Mouse (Mus musculus): ENCODE data around the gene Rpl12. TPM values are rescaled to one million over a fixed set of nuclear protein-coding genes. Genes with fewer than 3 reads are reported as not detected.

Rpl12 gene
- polyA plus RNA-seq, 2 experiments: 162 to 646 TPM

DNA sequence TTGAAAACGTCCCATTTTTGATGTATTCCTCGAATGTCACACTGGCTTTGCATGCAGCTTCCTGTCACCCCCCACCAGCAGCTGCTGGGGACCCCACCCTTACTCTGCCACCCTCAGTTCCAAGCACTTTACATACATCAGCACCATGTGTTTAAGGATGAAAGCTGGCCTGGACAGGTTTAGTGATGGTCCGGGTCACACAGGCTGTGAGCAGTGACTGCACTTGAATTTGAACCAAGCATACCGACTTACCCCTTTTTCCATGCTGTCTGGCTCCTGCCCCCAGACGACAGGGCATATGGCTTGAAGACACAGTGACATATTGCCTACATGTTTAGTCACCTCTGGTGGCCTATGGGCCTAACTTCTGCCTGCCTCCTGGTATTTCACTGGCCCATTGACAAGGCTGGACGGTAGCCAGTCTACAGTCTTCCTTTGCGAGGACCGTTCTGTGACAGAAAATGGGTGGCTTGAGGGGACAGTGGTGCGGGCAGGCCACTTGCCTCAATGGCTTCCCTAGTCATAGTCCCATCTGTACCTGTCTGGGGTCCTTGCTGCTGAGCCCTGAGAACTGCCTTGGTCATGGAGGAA lies 6.8 kb downstream of the Rpl12 start:
- H3K27me3 ChIP-seq (ENCODE audit: control insufficient read depth, insufficient read depth, low read length): no peaks in the 10 kb centered on the region
- TF ChIP-seq EP300 (IDR thresholded peaks at IDR 0.05; ENCODE audit: low read depth) (no peak), CTCF (IDR thresholded peaks at IDR 0.05; ENCODE audit: low read depth) (no peak)
- peak overlapping the region; percentile 92; the same call in 1 of the 2 replicates for H3K9ac ChIP-seq (replicated peaks)
- peak overlapping the region in 1 of 2 experiments; percentile 80; a peak in 1 of 4 replicates for H3K4me3 ChIP-seq (ENCODE audit: insufficient read depth in 1 of 2, low read depth in 2 of 2, low read length in 2 of 2)
- peak overlapping the region; percentile 89 for H3K4me2 ChIP-seq (ENCODE audit: low read depth)
- H3K27ac ChIP-seq: no peak overlapping the region
- 71% methylated on average over 9 of the region's 9 CpGs for WGBS (ENCODE audit: insufficient replicate concordance)
- H3K4me1 ChIP-seq (replicated peaks; ENCODE audit: control insufficient read depth in 2 of 2, insufficient read depth in 2 of 2, low read length in 1 of 2): peaks cover 11 to 20% of the 10 kb centered on the region in 2 experiments
- no peaks in the 10 kb centered on the region for H3K9me3 ChIP-seq (ENCODE audit: control insufficient read depth, low read length)
- ATAC-seq (ENCODE audit: insufficient read depth) (no peak), DNase-seq (ENCODE audit: low read depth in 3 of 3, low spot score in 3 of 3) (no peak)
- peaks cover 16% of the 10 kb centered on the region for H3K36me3 ChIP-seq (replicated peaks; ENCODE audit: control insufficient read depth, insufficient read depth, low read depth)

DNA sequence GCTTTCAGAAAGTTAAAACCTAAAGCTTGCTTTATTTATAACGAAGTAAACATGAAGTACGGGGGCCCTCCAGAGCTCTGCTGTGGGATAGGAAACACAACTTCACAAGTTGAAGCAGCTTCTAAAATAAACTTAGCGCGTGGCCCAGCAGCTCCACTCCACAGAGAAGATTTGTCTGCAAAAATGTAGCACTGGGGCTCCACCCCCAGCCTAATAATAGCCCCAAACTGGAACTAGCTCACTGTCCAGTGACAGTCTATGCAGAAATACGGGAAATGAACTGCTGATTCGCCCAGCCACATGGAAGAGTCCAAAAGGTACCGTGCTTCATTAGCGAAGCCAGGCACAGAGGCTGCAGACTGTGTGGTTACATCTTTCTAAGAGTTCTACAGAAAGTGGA lies 8.0 kb downstream of the Rpl12 start:
- no peak overlapping the region for H3K4me2 ChIP-seq (ENCODE audit: low read depth)
- ATAC-seq (ENCODE audit: insufficient read depth) (no peak), DNase-seq (ENCODE audit: low read depth in 3 of 3, low spot score in 3 of 3) (no peak)
- WGBS (ENCODE audit: insufficient replicate concordance): 63% methylated on average over 8 of the region's 8 CpGs
- peaks cover 4 to 13% of the 10 kb centered on the region in 2 experiments for H3K4me1 ChIP-seq (replicated peaks; ENCODE audit: control insufficient read depth in 2 of 2, insufficient read depth in 2 of 2, low read length in 1 of 2)
- H3K27ac ChIP-seq: no peak overlapping the region
- H3K9me3 ChIP-seq (ENCODE audit: control insufficient read depth, low read length): no peaks in the 10 kb centered on the region
- TF ChIP-seq CTCF (IDR thresholded peaks at IDR 0.05; ENCODE audit: low read depth) (no peak), EP300 (IDR thresholded peaks at IDR 0.05; ENCODE audit: low read depth) (no peak)
- peaks cover 4% of the 10 kb centered on the region for H3K36me3 ChIP-seq (replicated peaks; ENCODE audit: control insufficient read depth, insufficient read depth, low read depth)
- H3K4me3 ChIP-seq (ENCODE audit: insufficient read depth in 1 of 2, low read depth in 2 of 2, low read length in 2 of 2): no peak overlapping the region
- no peaks in the 10 kb centered on the region for H3K27me3 ChIP-seq (ENCODE audit: control insufficient read depth, insufficient read depth, low read length)
- no peak overlapping the region for H3K9ac ChIP-seq (replicated peaks)

DNA sequence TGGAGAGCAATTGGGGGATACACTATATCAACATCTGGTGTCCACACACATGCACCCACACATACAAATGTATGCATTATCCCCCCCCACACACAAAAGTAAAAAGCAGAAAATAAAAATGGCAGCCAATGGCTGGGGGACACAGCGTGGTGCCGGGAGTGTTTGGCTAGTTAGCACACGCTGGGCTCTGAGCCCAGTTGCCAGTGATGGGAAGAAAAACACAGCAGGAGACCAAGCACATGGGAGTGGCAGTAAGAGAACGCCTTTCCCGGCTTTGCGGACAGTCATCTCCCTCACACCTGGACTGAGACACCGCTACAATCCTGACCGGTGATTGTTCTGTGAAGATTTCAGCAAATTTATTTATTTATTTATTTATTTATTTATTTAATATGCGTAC lies 9.9 kb downstream of the Rpl12 start:
- no peak overlapping the region for H3K27ac ChIP-seq
- peaks cover 4 to 8% of the 10 kb centered on the region in 2 experiments; a peak in 3 of 4 replicates for H3K4me1 ChIP-seq (replicated peaks; ENCODE audit: control insufficient read depth in 2 of 2, insufficient read depth in 2 of 2, low read length in 1 of 2)
- no peaks in the 10 kb centered on the region for H3K36me3 ChIP-seq (replicated peaks; ENCODE audit: control insufficient read depth, insufficient read depth, low read depth)
- 80% methylated on average over 9 of the region's 9 CpGs for WGBS (ENCODE audit: insufficient replicate concordance)
- ATAC-seq (ENCODE audit: insufficient read depth) (no peak), DNase-seq (ENCODE audit: low read depth in 3 of 3, low spot score in 3 of 3) (no peak)
- no peaks in the 10 kb centered on the region for H3K27me3 ChIP-seq (ENCODE audit: control insufficient read depth, insufficient read depth, low read length)
- no peak overlapping the region for H3K9ac ChIP-seq (replicated peaks)
- H3K9me3 ChIP-seq (ENCODE audit: control insufficient read depth, low read length): no peaks in the 10 kb centered on the region
- no peak overlapping the region for H3K4me3 ChIP-seq (ENCODE audit: insufficient read depth in 1 of 2, low read depth in 2 of 2, low read length in 2 of 2)
- no peak overlapping the region for H3K4me2 ChIP-seq (ENCODE audit: low read depth)
- no peak for TF ChIP-seq EP300 (IDR thresholded peaks at IDR 0.05; ENCODE audit: low read depth)
- TF ChIP-seq CTCF (IDR thresholded peaks at IDR 0.05; ENCODE audit: low read depth): no peak

DNA sequence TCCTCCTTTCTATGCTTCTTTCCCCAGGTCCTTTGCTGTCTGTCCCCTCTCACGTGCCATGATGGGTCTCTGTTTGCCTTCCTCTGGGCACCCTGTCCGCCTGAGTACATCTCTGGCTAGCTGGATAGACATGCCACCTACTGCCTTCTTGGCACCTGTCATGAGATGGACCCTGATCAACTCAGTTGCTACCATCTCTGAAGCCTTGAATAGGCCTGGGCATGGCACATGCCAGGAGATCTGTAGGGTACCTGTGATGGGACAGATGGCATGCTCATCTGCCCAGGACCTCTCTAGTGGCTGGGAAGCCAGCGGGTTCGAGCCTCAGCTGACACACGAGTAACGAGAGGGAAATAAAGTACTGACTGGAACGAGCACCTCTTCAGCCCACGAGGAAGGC lies 12.9 kb downstream of the Rpl12 start:
- TF ChIP-seq EP300 (IDR thresholded peaks at IDR 0.05; ENCODE audit: low read depth) (no peak), CTCF (IDR thresholded peaks at IDR 0.05; ENCODE audit: low read depth) (no peak)
- no peak overlapping the region for H3K4me3 ChIP-seq (ENCODE audit: insufficient read depth in 1 of 2, low read depth in 2 of 2, low read length in 2 of 2)
- no peaks in the 10 kb centered on the region for H3K36me3 ChIP-seq (replicated peaks; ENCODE audit: control insufficient read depth, insufficient read depth, low read depth)
- H3K27me3 ChIP-seq (ENCODE audit: control insufficient read depth, insufficient read depth, low read length): no peaks in the 10 kb centered on the region
- H3K9me3 ChIP-seq (ENCODE audit: control insufficient read depth, low read length): no peaks in the 10 kb centered on the region
- H3K4me2 ChIP-seq (ENCODE audit: low read depth): no peak overlapping the region
- WGBS (ENCODE audit: insufficient replicate concordance): 78% methylated on average over 8 of the region's 8 CpGs
- peaks cover 3 to 12% of the 10 kb centered on the region in 2 experiments for H3K4me1 ChIP-seq (replicated peaks; ENCODE audit: control insufficient read depth in 2 of 2, insufficient read depth in 2 of 2, low read length in 1 of 2)
- DNase-seq (ENCODE audit: low read depth in 3 of 3, low spot score in 3 of 3) (no peak), ATAC-seq (ENCODE audit: insufficient read depth) (no peak)
- H3K9ac ChIP-seq (replicated peaks): no peak overlapping the region
- H3K27ac ChIP-seq: no peak overlapping the region

DNA sequence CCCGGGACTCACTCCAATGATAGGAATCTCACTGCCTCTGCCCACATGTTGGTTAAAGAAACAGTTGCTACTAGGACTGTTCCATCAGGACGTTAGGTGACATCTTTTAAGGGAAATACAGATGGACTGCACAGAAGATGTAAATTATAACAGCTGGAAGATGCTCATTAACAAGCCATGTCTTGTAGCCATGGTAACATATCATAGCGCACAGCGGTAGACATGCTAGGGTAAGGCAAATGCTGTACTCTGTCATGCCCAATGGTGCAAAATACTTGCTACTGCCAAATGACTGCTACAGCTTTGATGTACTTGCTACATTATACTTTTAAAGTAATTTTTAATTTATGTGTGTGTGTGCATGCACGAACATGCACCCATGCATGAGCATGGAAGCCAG lies 15.8 kb downstream of the Rpl12 start:
- no peak for TF ChIP-seq EP300 (IDR thresholded peaks at IDR 0.05; ENCODE audit: low read depth)
- no peak for TF ChIP-seq CTCF (IDR thresholded peaks at IDR 0.05; ENCODE audit: low read depth)
- no peak overlapping the region for H3K27ac ChIP-seq
- no peaks in the 10 kb centered on the region for H3K27me3 ChIP-seq (ENCODE audit: control insufficient read depth, insufficient read depth, low read length)
- WGBS (ENCODE audit: insufficient replicate concordance): 67% methylated on average over 5 of the region's 5 CpGs
- no peak overlapping the region for H3K9ac ChIP-seq (replicated peaks)
- no peak overlapping the region for H3K4me2 ChIP-seq (ENCODE audit: low read depth)
- no peak for ATAC-seq (ENCODE audit: insufficient read depth)
- H3K4me1 ChIP-seq (replicated peaks; ENCODE audit: control insufficient read depth in 2 of 2, insufficient read depth in 2 of 2, low read length in 1 of 2): peaks cover 6 to 22% of the 10 kb centered on the region in 2 experiments
- H3K36me3 ChIP-seq (replicated peaks; ENCODE audit: control insufficient read depth, insufficient read depth, low read depth): no peaks in the 10 kb centered on the region
- DNase-seq (ENCODE audit: low read depth in 3 of 3, low spot score in 3 of 3): no peak
- H3K4me3 ChIP-seq (ENCODE audit: insufficient read depth in 1 of 2, low read depth in 2 of 2, low read length in 2 of 2): no peak overlapping the region
- no peaks in the 10 kb centered on the region for H3K9me3 ChIP-seq (ENCODE audit: control insufficient read depth, low read length)

All from liver, embryonic 14.5 days (tissue).